Mouse (Mus musculus): Measurements from ENCODE around the gene Reln.

Reln gene

GRCm38 (mm10) chr5:22118456-22118855 is 226.0 kb downstream of the Reln start:
- no peak for DNase-seq (ENCODE audit: low spot score in 2 of 2)

GRCm38 (mm10) chr5:22116922-22117321 is 227.6 kb downstream of the Reln start:
- DNase-seq (ENCODE audit: low spot score in 2 of 2) = no peak

- no peak for DNase-seq (ENCODE audit: low spot score in 2 of 2)
These were observed 237.6 kb downstream of the Reln start for GRCm38 (mm10) chr5:22106811-22107485.

GRCm38 (mm10) chr5:22094984-22095383 is 249.5 kb downstream of the Reln start:
- no peak for DNase-seq (ENCODE audit: low spot score in 2 of 2)

GRCm38 (mm10) chr5:22094043-22094442 is 250.5 kb downstream of the Reln start:
- no peak for DNase-seq (ENCODE audit: low spot score in 2 of 2)

- no peak for DNase-seq (ENCODE audit: low spot score in 2 of 2)
These were observed 251.2 kb downstream of the Reln start for GRCm38 (mm10) chr5:22093157-22093865.

- no peak for DNase-seq (ENCODE audit: low spot score in 2 of 2)
These were observed 264.0 kb downstream of the Reln start for GRCm38 (mm10) chr5:22080468-22080986.

GRCm38 (mm10) chr5:22074971-22075370 is 269.5 kb downstream of the Reln start:
- no peak for DNase-seq (ENCODE audit: low spot score in 2 of 2)

- DNase-seq (ENCODE audit: low spot score in 2 of 2) = no peak
These were observed 271.9 kb downstream of the Reln start for GRCm38 (mm10) chr5:22072591-22072990.

GRCm38 (mm10) chr5:22059251-22059650 is 285.3 kb downstream of the Reln start:
- DNase-seq (ENCODE audit: low spot score in 2 of 2) = no peak

GRCm38 (mm10) chr5:22041825-22042224 is 302.7 kb downstream of the Reln start:
- DNase-seq (ENCODE audit: low spot score in 2 of 2) = no peak

- DNase-seq (ENCODE audit: low spot score in 2 of 2) = no peak
These were observed 304.9 kb downstream of the Reln start for GRCm38 (mm10) chr5:22039375-22040149.

GRCm38 (mm10) chr5:22035201-22035600 is 309.3 kb downstream of the Reln start:
- DNase-seq (ENCODE audit: low spot score in 2 of 2) = no peak

GRCm38 (mm10) chr5:22033039-22033438 is 311.5 kb downstream of the Reln start:
- no peak for DNase-seq (ENCODE audit: low spot score in 2 of 2)

GRCm38 (mm10) chr5:22031653-22032052 is 312.8 kb downstream of the Reln start:
- DNase-seq (ENCODE audit: low spot score in 2 of 2) = no peak

- no peak for DNase-seq (ENCODE audit: low spot score in 2 of 2)
These were observed 316.1 kb downstream of the Reln start for GRCm38 (mm10) chr5:22028379-22028778.

GRCm38 (mm10) chr5:22027240-22027875 is 317.1 kb downstream of the Reln start:
- DNase-seq (ENCODE audit: low spot score in 2 of 2) = peak in 1 of 2 experiments; percentile 51

- DNase-seq (ENCODE audit: low spot score in 2 of 2) = no peak
These were observed 318.8 kb downstream of the Reln start for GRCm38 (mm10) chr5:22025746-22026145.

GRCm38 (mm10) chr5:22024108-22024507 is 320.4 kb downstream of the Reln start:
- no peak for DNase-seq (ENCODE audit: low spot score in 2 of 2)

- DNase-seq (ENCODE audit: low spot score in 2 of 2) = no peak
These were observed 326.6 kb downstream of the Reln start for GRCm38 (mm10) chr5:22017896-22018295.

GRCm38 (mm10) chr5:22014459-22014858 is 330.0 kb downstream of the Reln start:
- DNase-seq (ENCODE audit: low spot score in 2 of 2) = no peak

GRCm38 (mm10) chr5:22009142-22009541 is 335.4 kb downstream of the Reln start:
- peak in 1 of 2 experiments; percentile 17 for DNase-seq (ENCODE audit: low spot score in 2 of 2)

All from spleen, postnatal 10 days (tissue).